Mouse (Mus musculus): Measurements from ENCODE around the gene Strip1.

Strip1 gene

GRCm38 (mm10) chr3:107630682-107631522, 592 bp downstream of the Strip1 start, which contains the start of gene Gm10961:
Gene Gm10961, plus strand, starts transcription at chr3:107631322.
- in situ Hi-C loops (cut with MboI; ENCODE audit: unreplicated experiment in 2 of 2): no loop called here

GRCm38 (mm10) chr3:107629411-107629810, 2.1 kb downstream of the Strip1 start:
- in situ Hi-C loops (cut with MboI; ENCODE audit: unreplicated experiment in 2 of 2): loop anchor here in 1 of 2 experiments (5.0 kb wide), 1 partner anchor 53 kb away; no protein-coding TSS in a partner anchor

GRCm38 (mm10) chr3:107628551-107628950, 2.9 kb downstream of the Strip1 start:
- in situ Hi-C loops (cut with MboI; ENCODE audit: unreplicated experiment in 2 of 2): loop anchor here in 1 of 2 experiments (5.0 kb wide), 1 partner anchor 54 kb away; no protein-coding TSS in a partner anchor

- in situ Hi-C loops (cut with MboI; ENCODE audit: unreplicated experiment in 2 of 2): loop anchor here in 1 of 2 experiments (5.0 kb wide), 1 partner anchor 55 kb away; no protein-coding TSS in a partner anchor
These were observed 3.9 kb downstream of the Strip1 start for GRCm38 (mm10) chr3:107627641-107628040.

GRCm38 (mm10) chr3:107626751-107627150, 4.7 kb downstream of the Strip1 start:
- in situ Hi-C loops (cut with MboI; ENCODE audit: unreplicated experiment in 2 of 2): loop anchor here in 1 of 2 experiments (5.0 kb wide), 1 partner anchor 56 kb away; no protein-coding TSS in a partner anchor

GRCm38 (mm10) chr3:107625536-107625935, 6.0 kb downstream of the Strip1 start:
- in situ Hi-C loops (cut with MboI; ENCODE audit: unreplicated experiment in 2 of 2): loop anchor here in 1 of 2 experiments (5.0 kb wide), 1 partner anchor 57 kb away; no protein-coding TSS in a partner anchor

- in situ Hi-C loops (cut with MboI; ENCODE audit: unreplicated experiment in 2 of 2): loop anchor here in 1 of 2 experiments (25.0 kb wide), 1 partner anchor 438 kb away; no protein-coding TSS in a partner anchor
These were observed 7.1 kb downstream of the Strip1 start for GRCm38 (mm10) chr3:107624424-107624823.

- in situ Hi-C loops (cut with MboI; ENCODE audit: unreplicated experiment in 2 of 2): loop anchor here in 1 of 2 experiments (25.0 kb wide), 1 partner anchor 440 kb away; no protein-coding TSS in a partner anchor
These were observed 9.0 kb downstream of the Strip1 start for GRCm38 (mm10) chr3:107622537-107622936.

- in situ Hi-C loops (cut with MboI; ENCODE audit: unreplicated experiment in 2 of 2): loop anchor here in 1 of 2 experiments (25.0 kb wide), 1 partner anchor 441 kb away; no protein-coding TSS in a partner anchor
These were observed 10.0 kb downstream of the Strip1 start for GRCm38 (mm10) chr3:107621286-107622075.

- in situ Hi-C loops (cut with MboI; ENCODE audit: unreplicated experiment in 2 of 2): loop anchor here in 1 of 2 experiments (25.0 kb wide), 1 partner anchor 442 kb away; no protein-coding TSS in a partner anchor
These were observed 11.6 kb downstream of the Strip1 start for GRCm38 (mm10) chr3:107619911-107620310.

- in situ Hi-C loops (cut with MboI; ENCODE audit: unreplicated experiment in 2 of 2): loop anchor here in 1 of 2 experiments (25.0 kb wide), 1 partner anchor 445 kb away; no protein-coding TSS in a partner anchor
These were observed 13.7 kb downstream of the Strip1 start for GRCm38 (mm10) chr3:107617800-107618199.

- in situ Hi-C loops (cut with MboI; ENCODE audit: unreplicated experiment in 2 of 2): loop anchor here in 1 of 2 experiments (25.0 kb wide), 1 partner anchor 449 kb away; no protein-coding TSS in a partner anchor
These were observed 18.5 kb downstream of the Strip1 start for GRCm38 (mm10) chr3:107612902-107613525.

- in situ Hi-C loops (cut with MboI; ENCODE audit: unreplicated experiment in 2 of 2): loop anchor here in 1 of 2 experiments (25.0 kb wide), 1 partner anchor 451 kb away; no protein-coding TSS in a partner anchor
These were observed 20.1 kb downstream of the Strip1 start for GRCm38 (mm10) chr3:107611394-107611793.

GRCm38 (mm10) chr3:107609376-107609775, 22.1 kb downstream of the Strip1 start:
- in situ Hi-C loops (cut with MboI; ENCODE audit: unreplicated experiment in 2 of 2): loop anchor here (5.0 to 25.0 kb wide), 4 partner anchors 253 to 545 kb away; partner anchors contain the start of gene Gpr61 (in 1 of the 2)

GRCm38 (mm10) chr3:107608808-107609207, 22.7 kb downstream of the Strip1 start:
- in situ Hi-C loops (cut with MboI; ENCODE audit: unreplicated experiment in 2 of 2): loop anchor here (5.0 to 25.0 kb wide), 4 partner anchors 253 to 546 kb away; partner anchors contain the start of gene Gpr61 (in 1 of the 2)

- in situ Hi-C loops (cut with MboI; ENCODE audit: unreplicated experiment in 2 of 2): loop anchor here (5.0 to 25.0 kb wide), 4 partner anchors 255 to 548 kb away; partner anchors contain the start of gene Gpr61 (in 1 of the 2)
These were observed 24.3 kb downstream of the Strip1 start for GRCm38 (mm10) chr3:107607221-107607620.

GRCm38 (mm10) chr3:107605304-107605703, 26.2 kb downstream of the Strip1 start:
- in situ Hi-C loops (cut with MboI; ENCODE audit: unreplicated experiment in 2 of 2): loop anchor here (5.0 to 25.0 kb wide), 4 partner anchors 257 to 549 kb away; partner anchors contain the start of gene Gpr61 (in 1 of the 2)

GRCm38 (mm10) chr3:107600127-107600526, 31.4 kb downstream of the Strip1 start:
- in situ Hi-C loops (cut with MboI; ENCODE audit: unreplicated experiment in 2 of 2): loop anchor here (10.0 to 25.0 kb wide), 2 partner anchors 462 to 555 kb away; partner anchors contain the start of gene Gpr61 (in 1 of the 2)

Data from v-Abl transformed pro-B cells (cell line).